Mouse (Mus musculus) MEL (cell line): Measurements from ENCODE around the gene St13. TPM values are rescaled to one million over a fixed set of nuclear protein-coding genes. Genes with fewer than 3 reads are reported as not detected.

ENCODE experiments used
- DNase-seq: peaks from one replicate; pipeline ENCODE4 v3.0.0; 2011; ENCODE audit warnings: low read depth, low spot score
- H3K27ac ChIP-seq: 2 replicates; pipeline ENCODE4 v1.5.1; 2012; ENCODE audit warnings: low read depth, mild to moderate bottlenecking, control low read depth, low read length, moderate library complexity; ENCODE audit not compliant: control insufficient read depth
- H3K27me3 ChIP-seq, 2 experiments: fragments of 150-350 bp in 1 of 2; sonication (generic) in 1 of 2; 2 replicates each; pipeline ENCODE4 v1.6.1; 2012; ENCODE audit warnings: low read length in 2 of 2, mild to moderate bottlenecking in 2 of 2, improper control_type of control experiment in 1 of 2, moderate library complexity in 1 of 2; ENCODE audit not compliant: insufficient read depth in 2 of 2, control insufficient read depth in 1 of 2
- H3K36me3 ChIP-seq, 2 experiments: 2 replicates each; pipeline ENCODE4 v1.6.1; 2012 to 2014; ENCODE audit warnings: low read length in 2 of 2, improper control_type of control experiment in 1 of 2, inconsistent platforms in 1 of 2, mild to moderate bottlenecking in 1 of 2; ENCODE audit not compliant: insufficient read depth in 2 of 2, control insufficient read depth in 1 of 2
- H3K4me1 ChIP-seq, 2 experiments: fragments of 150-350 bp in 1 of 2; sonication (generic) in 1 of 2; 2 replicates each; pipeline ENCODE4 v1.6.1; 2012; ENCODE audit warnings: low read length in 2 of 2, improper control_type of control experiment in 1 of 2, mild to moderate bottlenecking in 1 of 2; ENCODE audit not compliant: insufficient read depth in 2 of 2, control insufficient read depth in 1 of 2
- H3K4me3 ChIP-seq, 2 experiments: fragments of 150-350 bp in 1 of 2; sonication (generic) in 1 of 2; 2 replicates each; pipeline ENCODE4 v1.5.1; 2012; ENCODE audit warnings: low read depth in 2 of 2, low read length in 2 of 2, mild to moderate bottlenecking in 2 of 2, moderate library complexity in 2 of 2, control low read depth in 1 of 2, improper control_type of control experiment in 1 of 2; ENCODE audit not compliant: control insufficient read depth in 1 of 2, insufficient read depth in 1 of 2
- H3K79me2 ChIP-seq: 2 replicates; pipeline ENCODE4 v1.6.1; 2012; ENCODE audit warnings: mild to moderate bottlenecking, low read length, moderate library complexity; ENCODE audit not compliant: control insufficient read depth, poor library complexity, insufficient read depth
- H3K9ac ChIP-seq: 2 replicates; pipeline ENCODE4 v1.6.1; 2012; ENCODE audit warnings: low read depth, mild to moderate bottlenecking, control low read depth, low read length, moderate library complexity; ENCODE audit not compliant: control insufficient read depth, poor library complexity, severe bottlenecking
- H3K9me3 ChIP-seq: fragments of 150-350 bp; sonication (generic); replicated peaks from 2 replicates; pipeline ENCODE4 v1.6.1; 2012; ENCODE audit warnings: mild to moderate bottlenecking, low read length, improper control_type of control experiment, moderate library complexity; ENCODE audit not compliant: insufficient read depth
- EP300 ChIP-seq, 2 experiments: IDR thresholded peaks; 2 replicates each; pipeline ENCODE4 v1.6.1; 2011; ENCODE audit warnings: improper control_type of control experiment in 2 of 2, low read length in 2 of 2, low read depth in 1 of 2, mild to moderate bottlenecking in 1 of 2
- ETS1 ChIP-seq: IDR thresholded peaks from 2 replicates; pipeline ENCODE4 v1.6.1; 2012; ENCODE audit warnings: low read depth, mild to moderate bottlenecking, inconsistent platforms, low read length, improper control_type of control experiment, moderate library complexity
- GABPA ChIP-seq: IDR thresholded peaks from 2 replicates; pipeline ENCODE4 v1.6.1; 2012; ENCODE audit warnings: low read depth, mild to moderate bottlenecking, inconsistent platforms, low read length, improper control_type of control experiment, moderate library complexity
- JUND ChIP-seq: IDR thresholded peaks from 2 replicates; pipeline ENCODE4 v1.6.1; 2011; ENCODE audit warnings: low read depth, mild to moderate bottlenecking, improper control_type of control experiment, low read length
- KAT2A ChIP-seq: conservative IDR thresholded peaks from 2 replicates; pipeline ENCODE4 v1.6.1; 2012; ENCODE audit warnings: low read depth, low read length, improper control_type of control experiment, inconsistent platforms
- MAFK ChIP-seq: IDR thresholded peaks from 2 replicates; pipeline ENCODE4 v1.6.1; 2011; ENCODE audit warnings: low read depth, mild to moderate bottlenecking, low read length, improper control_type of control experiment, borderline replicate concordance
- MAX ChIP-seq: IDR thresholded peaks from 2 replicates; pipeline ENCODE4 v1.6.1; 2011; ENCODE audit warnings: low read length, improper control_type of control experiment
- MEF2A ChIP-seq: IDR thresholded peaks from 2 replicates; pipeline ENCODE4 v1.6.1; 2014; ENCODE audit warnings: low read depth, mild to moderate bottlenecking, inconsistent platforms, low read length, improper control_type of control experiment; ENCODE audit not compliant: poor library complexity, insufficient replicate concordance, severe bottlenecking; ENCODE audit errors: extremely low read depth
- MYB ChIP-seq: IDR thresholded peaks from 2 replicates; pipeline ENCODE4 v1.6.1; 2011; ENCODE audit warnings: mild to moderate bottlenecking, low read depth, low read length, improper control_type of control experiment
- MYC ChIP-seq: IDR thresholded peaks from 2 replicates; pipeline ENCODE4 v1.6.1; 2011; ENCODE audit warnings: low read depth, mild to moderate bottlenecking, low read length, improper control_type of control experiment, moderate library complexity
- NELFE ChIP-seq: IDR thresholded peaks from 2 replicates; pipeline ENCODE4 v1.6.1; 2011; ENCODE audit warnings: low read depth, low read length, improper control_type of control experiment
- NRF1 ChIP-seq: IDR thresholded peaks from 2 replicates; pipeline ENCODE4 v1.6.1; 2014; ENCODE audit warnings: low read depth, mild to moderate bottlenecking, inconsistent platforms, low read length, improper control_type of control experiment, moderate library complexity; ENCODE audit not compliant: poor library complexity, insufficient read depth, severe bottlenecking
- POLR2AphosphoS5 ChIP-seq: IDR thresholded peaks from 2 replicates; pipeline ENCODE4 v1.6.1; 2012; ENCODE audit warnings: low read depth, borderline replicate concordance, mild to moderate bottlenecking, inconsistent platforms, low read length, moderate library complexity, mixed read lengths
- RAD21 ChIP-seq: IDR thresholded peaks from 2 replicates; pipeline ENCODE4 v1.6.1; 2011; ENCODE audit warnings: mild to moderate bottlenecking, low read depth, low read length, improper control_type of control experiment
- RCOR1 ChIP-seq: IDR thresholded peaks from 2 replicates; pipeline ENCODE4 v1.6.1; 2012; ENCODE audit warnings: low read depth, mild to moderate bottlenecking, inconsistent platforms, low read length, improper control_type of control experiment
- SIN3A ChIP-seq: IDR thresholded peaks from 2 replicates; pipeline ENCODE4 v1.6.1; 2012; ENCODE audit warnings: low read length, improper control_type of control experiment, inconsistent platforms
- TCF12 ChIP-seq: IDR thresholded peaks from 2 replicates; pipeline ENCODE4 v1.6.1; 2014; ENCODE audit warnings: low read depth, mild to moderate bottlenecking, inconsistent platforms, low read length, improper control_type of control experiment, moderate library complexity
- USF2 ChIP-seq, 2 experiments: IDR thresholded peaks; 2 replicates each; pipeline ENCODE4 v1.6.1; 2011 to 2012; ENCODE audit warnings: improper control_type of control experiment in 2 of 2, low read length in 2 of 2, borderline replicate concordance in 1 of 2, inconsistent platforms in 1 of 2, low read depth in 1 of 2, mild to moderate bottlenecking in 1 of 2; ENCODE audit not compliant: insufficient read depth in 1 of 2
- ZMIZ1 ChIP-seq: IDR thresholded peaks from 2 replicates; pipeline ENCODE4 v1.6.1; 2012; ENCODE audit warnings: low read depth, mild to moderate bottlenecking, inconsistent platforms, low read length, improper control_type of control experiment, moderate library complexity
- ZNF384 ChIP-seq: IDR thresholded peaks from 2 replicates; pipeline ENCODE4 v1.6.1; 2012; ENCODE audit warnings: low read depth, mild to moderate bottlenecking, inconsistent platforms, low read length, improper control_type of control experiment
- polyA plus RNA-seq, 2 experiments: library from polyadenylated mRNA; stranded (reverse) in 1 of 2; unstranded in 1 of 2; fragments of >175 nt in 1 of 2; fragments of >200 nt in 1 of 2; gene quantifications; 2 replicates each; pipeline versions ENCODE4 v1.2.1 to v1.2.4; 2012; ENCODE audit warnings: low replicate concordance in 2 of 2, low read depth in 1 of 2; ENCODE audit not compliant: insufficient read length in 2 of 2, insufficient read depth in 1 of 2, missing spikeins in 1 of 2
- total RNA-seq: library from RNA; depleted of rRNA; stranded (reverse); fragments of 300-350 nt; gene quantifications from 2 replicates; pipeline ENCODE4 v1.2.3, GENCODE M21; 2012

Gene St13
- total and polyA plus RNA-seq, 3 experiments, result 191 to 423 TPM; not detected in 1

DNA sequence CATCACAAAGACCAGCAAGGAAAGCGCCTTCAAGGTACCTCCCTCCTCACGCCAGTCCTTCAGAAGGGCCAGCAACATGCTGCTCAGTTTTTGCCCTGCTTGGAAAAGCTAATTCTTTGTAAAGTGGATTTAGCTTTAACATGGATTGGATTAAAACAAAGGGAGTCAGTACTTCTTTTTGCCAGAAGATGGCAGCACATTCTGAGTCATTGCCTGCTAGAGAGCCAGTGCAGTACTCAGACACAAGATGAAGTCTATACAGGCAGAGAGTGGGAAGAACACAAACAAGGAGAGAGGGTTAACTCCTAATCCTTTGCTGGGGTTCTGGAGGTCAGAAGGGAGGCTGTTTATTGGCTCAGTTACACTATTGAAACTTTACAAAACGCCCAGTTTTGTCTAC lies 48.6 kb upstream of the St13 start (continued):
- TF ChIP-seq MEF2A (no peak), NELFE (no peak), MAFK (no peak), POLR2AphosphoS5 (no peak)
- TF ChIP-seq, all 39 proteins: peak for 5

GRCm38 (mm10) chr15:81439236-81439635 lies 39.4 kb upstream of the St13 start:
- no peak for TF ChIP-seq EP300 (IDR thresholded peaks at IDR 0.05; ENCODE audit: low read depth in 1 of 2, low read length in 2 of 2)
- no peak for TF ChIP-seq JUND
- TF ChIP-seq MAX, result no peak
- TF ChIP-seq MYC, result no peak
- TF ChIP-seq MEF2A, result no peak
- no peak for TF ChIP-seq NRF1
- TF ChIP-seq ETS1, result no peak
- TF ChIP-seq MYB, result no peak
- no peak for TF ChIP-seq USF2 (IDR thresholded peaks at IDR 0.05; ENCODE audit: borderline replicate concordance in 1 of 2, insufficient read depth in 1 of 2, low read depth in 1 of 2, low read length in 2 of 2)
- TF ChIP-seq KAT2A, result no peak
- TF ChIP-seq RAD21, result no peak
- no peak for TF ChIP-seq POLR2AphosphoS5
- TF ChIP-seq ZMIZ1, result no peak
- TF ChIP-seq SIN3A, result no peak
- no peak for TF ChIP-seq GABPA
- TF ChIP-seq RCOR1, result no peak
- peaks cover 0 to 1% of the 10 kb centered on the region in 2 experiments; a peak in 1 of 4 replicates for H3K36me3 ChIP-seq
- H3K9ac ChIP-seq, result no peak overlapping the region
- no peak overlapping the region for H3K4me3 ChIP-seq
- DNase-seq, result no peak
- H3K27me3 ChIP-seq, result no peaks in the 10 kb centered on the region
- no peaks in the 10 kb centered on the region for H3K79me2 ChIP-seq
- no peaks in the 10 kb centered on the region for H3K9me3 ChIP-seq
- no peak overlapping the region for H3K27ac ChIP-seq
- H3K4me1 ChIP-seq, result no peaks in the 10 kb centered on the region

- no peak overlapping the region for H3K9ac ChIP-seq
- peaks cover 0 to 1% of the 10 kb centered on the region in 2 experiments; a peak in 1 of 4 replicates for H3K36me3 ChIP-seq
- DNase-seq, result no peak
- no peaks in the 10 kb centered on the region for H3K9me3 ChIP-seq
- no peak for TF ChIP-seq NELFE
- TF ChIP-seq TCF12, result no peak
- TF ChIP-seq ZNF384, result no peak
- TF ChIP-seq, all 39 proteins: peak for 0
- no peak overlapping the region for H3K27ac ChIP-seq
- no peaks in the 10 kb centered on the region for H3K27me3 ChIP-seq
- H3K79me2 ChIP-seq, result no peaks in the 10 kb centered on the region
- H3K4me3 ChIP-seq, result no peak overlapping the region
- no peaks in the 10 kb centered on the region for H3K4me1 ChIP-seq
Observed at GRCm38 (mm10) chr15:81438345-81438744, 38.5 kb upstream of the St13 start.
